Mouse (Mus musculus) kidney, embryonic 14.5 days (tissue): ENCODE data around the gene Natd1. TPM values are rescaled to one million over a fixed set of nuclear protein-coding genes. Genes with fewer than 3 reads are reported as not detected.
A peak's percentile ranks its signal among the peaks of the same experiment; 100 is the strongest.

ENCODE experiments used
- ATAC-seq: fragments of 200-750 bp; cut with Nextera tagmentation; 2 replicates; pipeline ENCODE4 v1.8.0; 2017; ENCODE audit warnings: moderate number of reproducible peaks, mild to moderate bottlenecking, moderate TSS enrichment, moderate library complexity; ENCODE audit not compliant: low FRiP score, low TSS enrichment
- H3K27ac ChIP-seq: fragments of 300-500 bp; sonication (generic); 2 replicates; pipeline ENCODE4 v1.5.1; 2014; ENCODE audit warnings: low read depth, mild to moderate bottlenecking, low read length, moderate library complexity, mixed read lengths
- H3K27me3 ChIP-seq: fragments of 300-500 bp; sonication (generic); 2 replicates; pipeline ENCODE4 v1.6.1; 2014; ENCODE audit warnings: mild to moderate bottlenecking, low read length; ENCODE audit not compliant: control insufficient read depth, insufficient read depth
- H3K36me3 ChIP-seq: fragments of 300-500 bp; sonication (generic); 2 replicates; pipeline ENCODE4 v1.6.1; 2014; ENCODE audit warnings: low read length, mixed read lengths; ENCODE audit not compliant: control insufficient read depth, insufficient read depth
- H3K4me1 ChIP-seq: fragments of 300-500 bp; sonication (generic); 2 replicates; pipeline ENCODE4 v1.6.1; 2014; ENCODE audit warnings: low read length, mixed read lengths; ENCODE audit not compliant: control insufficient read depth, insufficient read depth
- H3K4me2 ChIP-seq: fragments of 300-500 bp; sonication (generic); replicated peaks from 2 replicates; pipeline ENCODE4 v1.6.1; 2014; ENCODE audit warnings: low read depth, mild to moderate bottlenecking, low read length
- H3K4me3 ChIP-seq: fragments of 300-500 bp; sonication (generic); 2 replicates; pipeline ENCODE4 v1.5.1; 2014; ENCODE audit warnings: mild to moderate bottlenecking, low read length
- H3K9ac ChIP-seq: fragments of 300-500 bp; sonication (generic); 2 replicates; pipeline ENCODE4 v1.6.1; 2014; ENCODE audit warnings: low read depth, mild to moderate bottlenecking, low read length, moderate library complexity
- H3K9me3 ChIP-seq: fragments of 300-500 bp; sonication (generic); 2 replicates; pipeline ENCODE4 v1.6.1; 2016; ENCODE audit warnings: low read length; ENCODE audit not compliant: control insufficient read depth
- WGBS: fragments of 180-500 bp; shearing (Covaris S2); extraction: QIAGEN DNeasy Blood & Tissue Kit; methylation state at CpG from one replicate; pipeline ENCODE4 v1.1.7; 2014; 5-methylcytosine and 5-hydroxymethylcytosine counted together
- polyA plus RNA-seq: library from polyadenylated mRNA; unstranded; fragments of >200 nt; fragmentation: Nextera tagmentation; extraction: Ambion mirVana; gene quantifications from 2 replicates; pipeline ENCODE4 v1.2.1, GENCODE M21; 2014

Natd1 gene
- polyA plus RNA-seq, 1 experiment from 2014 or later: 25.0 TPM

- peaks cover 4% of the 10 kb centered on the region; the same call in 1 of the 2 replicates for H3K4me1 ChIP-seq
- WGBS: 86% methylated on average over 3 of the region's 3 CpGs
- peaks cover 55% of the 10 kb centered on the region for H3K36me3 ChIP-seq
- no peaks in the 10 kb centered on the region for H3K9me3 ChIP-seq
- H3K4me2 ChIP-seq: no peak overlapping the region
- no peaks in the 10 kb centered on the region for H3K27me3 ChIP-seq
- no peak overlapping the region for H3K4me3 ChIP-seq
- no peak for ATAC-seq
- H3K9ac ChIP-seq: no peak overlapping the region
- H3K27ac ChIP-seq: no peak overlapping the region
Observed at GRCm38 (mm10) chr11:60952362-60952761, 37.8 kb upstream of the Natd1 start.

- H3K4me1 ChIP-seq: peaks cover 4% of the 10 kb centered on the region; the same call in 1 of the 2 replicates
- ATAC-seq: no peak
- H3K9me3 ChIP-seq: no peaks in the 10 kb centered on the region
- no peak overlapping the region for H3K9ac ChIP-seq
- peaks cover 59% of the 10 kb centered on the region for H3K36me3 ChIP-seq
- no peak overlapping the region for H3K27ac ChIP-seq
- 94% methylated on average over 5 of the region's 5 CpGs for WGBS
- no peaks in the 10 kb centered on the region for H3K27me3 ChIP-seq
- H3K4me2 ChIP-seq: no peak overlapping the region
- H3K4me3 ChIP-seq: no peak overlapping the region
Observed at GRCm38 (mm10) chr11:60951896-60952295, 37.3 kb upstream of the Natd1 start.

- H3K9me3 ChIP-seq: no peaks in the 10 kb centered on the region
- no peak overlapping the region for H3K4me3 ChIP-seq
- 89% methylated on average over 4 of the region's 4 CpGs for WGBS
- peaks cover 78% of the 10 kb centered on the region for H3K36me3 ChIP-seq
- H3K27me3 ChIP-seq: no peaks in the 10 kb centered on the region
- no peak overlapping the region for H3K4me2 ChIP-seq
- H3K4me1 ChIP-seq: peaks cover 15% of the 10 kb centered on the region
- no peak for ATAC-seq
- no peak overlapping the region for H3K27ac ChIP-seq
- H3K9ac ChIP-seq: no peak overlapping the region
Observed at GRCm38 (mm10) chr11:60945003-60945402, 30.5 kb upstream of the Natd1 start.

- Histone ChIP-seq H3K27me3 (no peaks in the 10 kb centered on the region), H3K4me1 (peaks cover 15% of the 10 kb centered on the region), H3K9ac (no peak overlapping the region), H3K9me3 (no peaks in the 10 kb centered on the region), H3K4me2 (no peak overlapping the region), H3K36me3 (peaks cover 56% of the 10 kb centered on the region), H3K27ac (no peak overlapping the region), H3K4me3 (no peak overlapping the region)
- ATAC-seq: peak; percentile 18; the same call in 1 of the 2 replicates
- 88% methylated on average over 9 of the region's 9 CpGs for WGBS
Observed at GRCm38 (mm10) chr11:60942263-60943015, 27.9 kb upstream of the Natd1 start.

GRCm38 (mm10) chr11:60941370-60941769 lies 26.8 kb upstream of the Natd1 start:
- H3K9me3 ChIP-seq: no peaks in the 10 kb centered on the region
- H3K27ac ChIP-seq: peak overlapping the region; percentile 77
- no peaks in the 10 kb centered on the region for H3K27me3 ChIP-seq
- no peak overlapping the region for H3K4me3 ChIP-seq
- no peak overlapping the region for H3K4me2 ChIP-seq
- H3K36me3 ChIP-seq: peaks cover 45% of the 10 kb centered on the region
- H3K9ac ChIP-seq: no peak overlapping the region
- peak; percentile 88 for ATAC-seq
- 30% methylated on average over 9 of the region's 9 CpGs for WGBS
- H3K4me1 ChIP-seq: peaks cover 25% of the 10 kb centered on the region

GRCm38 (mm10) chr11:60940501-60940900 lies 26.0 kb upstream of the Natd1 start:
- ATAC-seq: no peak
- peaks cover 33% of the 10 kb centered on the region for H3K4me1 ChIP-seq
- no peaks in the 10 kb centered on the region for H3K9me3 ChIP-seq
- no peak overlapping the region for H3K4me2 ChIP-seq
- no peak overlapping the region for H3K4me3 ChIP-seq
- H3K27ac ChIP-seq: peak overlapping the region; percentile 77; the same call in 1 of the 2 replicates
- peaks cover 37% of the 10 kb centered on the region for H3K36me3 ChIP-seq
- 78% methylated on average over 5 of the region's 5 CpGs for WGBS
- H3K27me3 ChIP-seq: no peaks in the 10 kb centered on the region
- H3K9ac ChIP-seq: no peak overlapping the region

- ATAC-seq: no peak
- H3K4me2 ChIP-seq: no peak overlapping the region
- no peak overlapping the region for H3K27ac ChIP-seq
- no peaks in the 10 kb centered on the region for H3K9me3 ChIP-seq
- H3K27me3 ChIP-seq: no peaks in the 10 kb centered on the region
- H3K4me1 ChIP-seq: peaks cover 43% of the 10 kb centered on the region
- no peak overlapping the region for H3K9ac ChIP-seq
- no peak overlapping the region for H3K4me3 ChIP-seq
- H3K36me3 ChIP-seq: peaks cover 30% of the 10 kb centered on the region
- WGBS: 82% methylated on average over 3 of the region's 3 CpGs
Observed at GRCm38 (mm10) chr11:60939487-60939886, 24.9 kb upstream of the Natd1 start.

GRCm38 (mm10) chr11:60937611-60938010 lies 23.1 kb upstream of the Natd1 start:
- 65% methylated on average over 3 of the region's 3 CpGs for WGBS
- ATAC-seq: no peak
- Histone ChIP-seq H3K4me1 (peaks cover 58% of the 10 kb centered on the region), H3K27me3 (no peaks in the 10 kb centered on the region), H3K4me2 (no peak overlapping the region), H3K27ac (no peak overlapping the region), H3K9me3 (no peaks in the 10 kb centered on the region), H3K36me3 (peaks cover 18% of the 10 kb centered on the region), H3K4me3 (no peak overlapping the region), H3K9ac (no peak overlapping the region)

GRCm38 (mm10) chr11:60935975-60936373 lies 21.4 kb upstream of the Natd1 start:
- Histone ChIP-seq H3K4me3 (no peak overlapping the region), H3K4me1 (peaks cover 52% of the 10 kb centered on the region), H3K27ac (no peak overlapping the region), H3K9ac (no peak overlapping the region), H3K27me3 (no peaks in the 10 kb centered on the region), H3K4me2 (no peak overlapping the region; the same call in 1 of the 2 replicates), H3K9me3 (no peaks in the 10 kb centered on the region), H3K36me3 (peaks cover 10% of the 10 kb centered on the region; the same call in 1 of the 2 replicates)
- WGBS: 56% methylated on average over 4 of the region's 4 CpGs
- no peak for ATAC-seq
